Mouse (Mus musculus): Measurements from ENCODE around the gene Cd200. TPM values are rescaled to one million over a fixed set of nuclear protein-coding genes. Genes with fewer than 3 reads are reported as not detected.
"Not testable (repeated sequence)": the region's sequence is repeated elsewhere in the genome, so short reads cannot be mapped to it uniquely, and the experiment has no call there.

Cd200 gene
- total RNA-seq, 2 experiments from 2014 or later, result 40.7 to 51.7 TPM

- no peak for DNase-seq
These were observed 30.5 kb downstream of the Cd200 start for GRCm38 (mm10) chr16:45378147-45378943.

DNA sequence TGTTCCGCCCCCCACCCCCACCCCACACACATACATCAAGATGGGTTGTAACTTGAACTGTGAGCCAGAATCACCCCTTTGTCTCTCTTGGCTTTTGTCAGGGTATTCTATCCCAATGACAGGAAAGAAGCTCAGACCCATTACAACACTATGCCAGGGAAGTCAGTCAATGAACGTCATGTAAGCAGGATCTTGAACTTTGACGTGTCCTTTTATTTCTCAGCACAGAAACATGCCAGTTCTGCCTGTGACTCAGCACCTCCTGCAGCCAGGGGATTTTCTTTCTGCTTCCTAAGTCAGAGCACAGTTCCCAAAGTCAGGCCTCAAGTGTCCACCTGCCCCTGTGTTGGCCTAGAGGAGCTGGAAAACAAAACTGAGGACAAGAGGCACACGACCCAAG is 31.5 kb downstream of the Cd200 start:
- DNase-seq, result no peak

- DNase-seq, result no peak
These were observed 32.0 kb downstream of the Cd200 start for GRCm38 (mm10) chr16:45376812-45377211.

DNA sequence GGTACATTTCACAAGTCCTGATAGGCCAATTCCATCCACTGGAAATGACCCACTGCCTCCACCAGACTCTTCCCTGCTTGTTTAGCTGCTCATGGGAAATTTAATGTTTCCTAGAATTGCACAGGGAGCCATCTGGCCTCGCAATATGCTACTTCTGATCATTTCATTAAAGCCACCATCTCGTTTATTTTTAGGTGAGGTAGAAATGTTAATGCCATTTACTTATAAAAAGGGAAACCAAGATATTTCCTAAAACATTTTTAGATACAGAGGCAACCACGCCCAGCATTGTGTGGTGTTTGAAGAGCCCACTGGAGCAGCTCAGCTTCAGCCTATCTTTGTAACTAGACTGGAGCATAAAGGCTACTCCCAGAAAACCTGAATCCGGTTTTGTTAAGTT is 32.6 kb downstream of the Cd200 start:
- DNase-seq, result no peak

DNA sequence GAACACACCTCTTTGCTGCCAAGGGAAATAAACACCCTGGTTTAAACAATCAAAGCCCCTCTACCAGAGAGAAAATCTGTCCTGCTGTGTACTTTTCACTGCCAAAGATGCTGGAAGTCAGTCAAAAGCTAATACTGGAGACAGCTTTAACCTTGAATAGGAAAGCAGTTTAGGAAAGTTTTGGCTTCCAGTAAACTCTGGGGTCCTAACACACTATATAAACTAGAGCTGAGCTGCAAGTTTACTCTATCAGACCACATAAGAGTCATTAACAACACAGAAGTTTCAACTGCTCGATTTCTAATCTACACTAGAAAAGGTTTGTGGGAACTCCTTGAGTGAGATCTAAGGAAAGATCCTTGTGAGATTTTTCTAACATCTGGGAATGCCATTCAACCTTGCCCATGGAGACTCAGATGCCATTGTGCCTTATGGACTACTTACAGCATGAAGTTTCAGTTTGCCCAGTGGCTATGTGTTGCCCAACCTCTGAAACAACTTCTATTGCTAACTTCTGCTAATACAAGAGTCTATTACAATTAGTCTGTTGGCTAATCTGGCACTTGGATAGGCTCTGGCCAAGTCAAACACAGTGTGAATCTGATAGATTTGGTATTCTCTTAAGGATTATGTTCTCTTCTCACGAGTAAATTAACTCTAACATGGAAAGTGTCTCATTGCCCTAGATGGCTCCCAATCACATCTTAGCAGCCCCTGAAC is 33.2 kb downstream of the Cd200 start:
- no peak for DNase-seq

DNA sequence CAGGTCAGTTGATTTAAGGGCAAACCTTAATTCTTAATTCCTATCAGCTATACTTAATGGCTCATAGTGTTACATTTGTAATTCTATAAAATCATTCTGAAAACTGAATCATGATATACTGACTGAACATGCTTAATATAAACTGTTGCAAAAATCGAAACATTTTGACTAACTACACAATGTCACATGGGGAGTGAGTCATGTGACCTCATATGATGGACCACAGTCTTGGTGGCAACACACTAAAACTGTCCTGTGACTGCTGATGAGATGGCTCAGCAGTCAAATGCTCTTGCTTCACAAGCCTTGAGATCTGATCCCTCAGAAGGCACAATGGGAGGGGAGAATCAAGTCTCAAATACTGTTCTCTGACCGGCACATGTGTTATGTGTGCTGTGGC is 34.8 kb downstream of the Cd200 start:
- no peak for DNase-seq

DNA sequence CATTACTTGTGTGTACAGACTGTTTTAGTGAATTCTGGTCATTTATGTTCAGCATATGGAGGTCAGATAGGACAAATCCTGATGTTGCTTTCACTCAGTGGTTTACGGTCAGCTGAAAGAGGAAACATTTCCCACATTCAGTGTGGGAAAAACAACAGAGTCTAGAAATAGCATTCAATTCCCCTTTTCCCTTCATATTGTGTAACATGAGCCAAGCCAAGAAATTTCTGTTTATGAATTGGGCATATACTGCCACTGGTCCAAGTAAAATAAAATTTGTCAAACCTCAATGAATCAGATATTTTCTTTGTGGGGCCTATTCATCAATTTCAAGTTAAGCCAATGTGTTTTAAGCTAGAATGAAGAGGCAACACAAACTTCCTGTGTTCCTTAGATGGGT is 37.8 kb downstream of the Cd200 start:
- DNase-seq, result no peak

- no peak for DNase-seq
These were observed 39.4 kb downstream of the Cd200 start for GRCm38 (mm10) chr16:45369285-45369965.

- no peak for DNase-seq
These were observed 42.7 kb downstream of the Cd200 start for GRCm38 (mm10) chr16:45366111-45366510.

DNA sequence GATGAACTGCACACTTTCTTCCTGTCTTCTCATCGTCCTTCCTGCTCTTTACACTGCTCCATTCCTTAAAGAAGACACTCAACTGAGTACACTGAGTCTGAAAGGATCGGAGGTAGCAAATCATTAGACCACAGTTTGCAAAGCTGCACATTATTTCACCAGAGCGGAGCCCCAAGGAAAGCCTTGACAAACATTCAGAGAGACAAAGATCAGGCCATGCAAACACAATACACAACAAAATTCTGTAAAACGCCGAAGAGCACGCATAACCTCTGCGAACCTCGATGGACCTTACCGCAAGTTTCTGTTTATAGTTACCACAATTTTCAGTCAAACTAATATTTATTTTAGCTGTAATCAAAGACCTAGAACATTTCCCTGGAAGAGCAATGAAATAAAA is 43.5 kb downstream of the Cd200 start:
- no peak for DNase-seq

GRCm38 (mm10) chr16:45364627-45365026 is 44.2 kb downstream of the Cd200 start:
- DNase-seq, result no peak

DNA sequence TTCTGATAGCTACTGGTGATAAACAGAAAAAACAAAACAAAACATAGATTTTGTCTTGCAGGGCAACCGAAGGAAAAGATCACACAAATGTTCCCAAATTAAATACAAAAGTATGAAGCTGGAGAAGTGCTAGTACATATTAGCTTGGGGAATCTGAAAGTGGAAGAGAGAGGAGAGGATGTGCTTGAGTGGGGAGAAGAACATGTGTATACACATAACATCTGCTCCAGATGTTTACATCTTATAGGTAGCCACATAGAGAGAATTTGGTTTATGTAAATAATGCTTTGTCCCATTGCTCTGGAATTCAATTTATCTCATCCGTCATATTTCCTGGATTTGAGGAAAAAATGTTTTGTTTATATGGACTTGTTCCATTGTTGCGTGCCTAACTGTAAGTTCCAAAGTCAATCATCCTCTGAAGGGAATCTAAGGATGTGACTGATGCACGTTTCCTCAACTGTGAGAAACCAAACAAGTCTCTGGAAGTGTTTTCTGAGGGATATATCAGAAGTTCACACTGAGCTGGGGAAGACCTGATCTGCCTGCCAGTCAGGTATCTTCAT is 45.3 kb downstream of the Cd200 start:
- no peak for DNase-seq

GRCm38 (mm10) chr16:45361450-45361849 is 47.4 kb downstream of the Cd200 start:
- no peak for DNase-seq

DNA sequence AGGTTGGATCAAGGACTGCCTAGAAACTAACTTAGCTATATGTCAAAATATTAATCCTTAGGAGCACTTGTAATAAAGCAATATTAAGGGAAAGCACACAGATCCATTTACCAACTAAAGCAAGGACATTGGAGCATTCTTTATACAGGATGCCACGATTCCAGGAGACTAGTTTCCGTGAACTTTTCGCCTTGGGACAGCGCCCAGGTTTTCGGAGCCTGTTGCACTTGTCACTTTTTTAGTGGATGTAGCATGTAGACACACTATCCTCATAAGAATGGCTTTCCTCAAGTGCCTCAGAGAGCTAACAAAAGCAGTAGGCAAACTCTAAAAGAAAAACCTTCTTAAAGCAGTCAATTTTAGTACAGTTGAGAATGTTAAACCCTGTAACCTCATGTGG is 50.4 kb downstream of the Cd200 start:
- DNase-seq, result not testable (repeated sequence)

- no peak for DNase-seq
These were observed 51.7 kb downstream of the Cd200 start for GRCm38 (mm10) chr16:45357134-45357533.

- DNase-seq, result no peak
These were observed 56.0 kb downstream of the Cd200 start for GRCm38 (mm10) chr16:45352875-45353274.

DNA sequence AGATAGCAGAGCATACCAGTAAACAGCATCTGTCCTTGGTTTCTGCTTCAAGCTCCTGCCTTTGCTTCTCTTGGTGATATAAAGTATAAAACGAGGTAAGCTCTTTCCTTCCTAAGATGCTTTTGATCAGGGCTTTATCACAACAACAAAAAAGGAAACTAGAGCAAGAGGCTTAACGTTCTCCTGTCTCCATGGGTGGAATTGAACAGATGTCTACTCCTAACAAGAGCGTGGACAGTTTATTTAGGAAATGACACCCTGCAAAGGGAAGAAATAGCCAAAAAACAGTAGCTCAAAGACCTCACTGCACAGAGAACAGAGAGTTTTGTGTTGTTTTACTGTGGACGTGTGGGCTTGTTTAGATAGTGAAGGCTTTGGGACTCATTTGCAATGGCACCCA is 58.1 kb downstream of the Cd200 start:
- no peak for DNase-seq

- no peak for DNase-seq
These were observed 59.1 kb downstream of the Cd200 start for GRCm38 (mm10) chr16:45349523-45350298.

- not testable (repeated sequence) for DNase-seq
These were observed 60.6 kb downstream of the Cd200 start for GRCm38 (mm10) chr16:45348238-45348637.

- DNase-seq, result no peak
These were observed 61.9 kb downstream of the Cd200 start for GRCm38 (mm10) chr16:45346930-45347387.

DNA sequence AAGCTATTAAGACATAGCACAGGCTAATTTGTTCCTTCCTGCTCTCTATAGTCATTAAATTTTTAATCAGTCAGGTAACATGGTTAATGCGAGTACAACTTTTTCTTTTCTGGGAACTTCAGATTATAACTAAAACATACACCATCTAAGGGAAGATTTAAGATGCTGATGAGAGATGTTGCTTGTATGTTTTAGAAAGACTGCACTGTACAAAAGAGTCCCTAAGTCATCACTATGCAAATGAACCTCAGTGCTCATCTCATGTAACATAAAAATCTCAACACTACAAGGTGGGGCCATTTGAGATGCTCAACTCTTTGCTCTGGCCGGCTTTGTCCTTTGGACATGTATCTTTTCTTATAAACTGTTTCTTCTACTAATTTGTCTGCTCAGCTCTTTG is 62.5 kb downstream of the Cd200 start:
- DNase-seq, result no peak

GRCm38 (mm10) chr16:45344879-45345278 is 64.0 kb downstream of the Cd200 start:
- no peak for DNase-seq
